Mouse (Mus musculus) monocyte, adult 59 days (primary cell): ENCODE measurements around the gene Apol10b. TPM values are rescaled to one million over a fixed set of nuclear protein-coding genes. Genes with fewer than 3 reads are reported as not detected.

Experiments used
- total RNA-seq, 2 experiments: library from RNA; stranded (reverse); gene quantifications; one replicate each; pipeline ENCODE4 v1.2.4; 2023

The Apol10b gene
- under 1 TPM; 0.55 to 0.82 TPM for total RNA-seq

DNA sequence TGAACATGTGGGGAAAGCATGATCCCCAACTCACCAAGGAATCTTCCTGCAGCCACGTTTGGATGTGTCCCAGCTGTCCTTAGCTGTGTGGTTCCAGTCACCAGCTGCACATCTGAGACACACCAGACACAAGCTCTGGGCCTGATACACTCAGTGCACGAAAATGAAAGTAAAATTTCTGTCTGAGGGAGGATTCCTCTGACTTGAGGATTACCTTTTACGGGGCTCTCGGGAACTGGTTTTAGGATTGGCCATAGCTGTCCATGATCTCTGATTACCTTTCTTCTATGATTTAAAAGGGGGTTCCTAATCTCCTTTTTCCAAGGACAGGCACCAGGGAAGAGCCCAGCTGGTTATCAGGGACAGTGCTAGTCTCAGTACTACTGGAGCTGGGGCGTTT lies at the start of gene Apol10b:
TSS of gene Apol10b (minus strand) at position 165 of the 400 bp plus-strand sequence.

DNA sequence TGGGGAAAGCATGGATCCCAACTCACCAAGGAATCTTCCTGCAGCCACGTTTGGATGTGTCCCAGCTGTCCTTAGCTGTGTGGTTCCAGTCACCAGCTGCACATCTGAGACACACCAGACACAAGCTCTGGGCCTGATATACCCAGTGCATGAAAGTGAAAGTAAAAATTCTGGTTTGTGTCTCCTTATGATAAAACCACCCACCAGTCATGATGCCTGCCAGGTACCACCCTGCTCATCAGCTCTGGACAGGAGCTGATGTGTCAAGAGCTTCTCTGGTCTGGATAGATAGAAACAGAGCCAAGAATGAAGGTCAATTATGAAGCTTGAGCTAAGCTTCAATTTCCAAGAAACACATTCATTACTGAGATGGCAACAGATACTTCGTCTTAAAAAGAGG lies 47.3 kb upstream of the Apol10b start, which contains the start of gene Apol11b:
TSS of gene Apol11b (minus strand) at position 111 of the 400 bp plus-strand sequence.

GRCm38 (mm10) chr15:77598958-77599357 lies 3.0 kb upstream of the Apol10b start, which contains the start of gene Gm36245:
Gene Gm36245, plus strand, starts transcription at chr15:77599258.

GRCm38 (mm10) chr15:77561792-77562191 lies 34.1 kb downstream of the Apol10b start, which contains the start of gene 1700025B11Rik:
Gene 1700025B11Rik, minus strand, starts transcription at chr15:77561892.

Other genes with a start within 250 kb of the Apol10b start
- gene Apol7a, start 197.0 kb downstream of the Apol10b start, total RNA-seq: not detected
- not detected for gene Apol9a, start 185.0 kb downstream of the Apol10b start, total RNA-seq
- gene Apol7b, start 148.6 kb downstream of the Apol10b start, total RNA-seq: not detected
- not detected for gene Apol10a, start 119.1 kb downstream of the Apol10b start, total RNA-seq
- gene Apol11a, start 87.9 kb downstream of the Apol10b start, total RNA-seq: not detected
- 10 to 100 TPM; 12.9 to 19.1 TPM for gene Apol7c, start 62.8 kb downstream of the Apol10b start, total RNA-seq
- gene 1700025B11Rik, start 34.2 kb downstream of the Apol10b start, total RNA-seq: not detected
- not detected for gene Gm36245, start 3.1 kb upstream of the Apol10b start, total RNA-seq
- not detected for gene Apol11b, start 47.2 kb upstream of the Apol10b start, total RNA-seq
- under 1 TPM; 0.39 to 0.94 TPM for gene Apol7e, start 102.7 kb upstream of the Apol10b start, total RNA-seq
- not detected for gene Apol9b, start 132.9 kb upstream of the Apol10b start, total RNA-seq
- gene Apol8, start 160.9 kb upstream of the Apol10b start, total RNA-seq: 1 to 10 TPM; 2.8 to 3.5 TPM
- gene Myh9, start 246.1 kb upstream of the Apol10b start, total RNA-seq: 100 to 1,000 TPM; 817 to 821 TPM